Mouse (Mus musculus): Measurements from ENCODE around the gene Gm5901. TPM values are rescaled to one million over a fixed set of nuclear protein-coding genes. Genes with fewer than 3 reads are reported as not detected.

Gene Gm5901
- polyA plus RNA-seq, 1 experiment, result not detected

DNA sequence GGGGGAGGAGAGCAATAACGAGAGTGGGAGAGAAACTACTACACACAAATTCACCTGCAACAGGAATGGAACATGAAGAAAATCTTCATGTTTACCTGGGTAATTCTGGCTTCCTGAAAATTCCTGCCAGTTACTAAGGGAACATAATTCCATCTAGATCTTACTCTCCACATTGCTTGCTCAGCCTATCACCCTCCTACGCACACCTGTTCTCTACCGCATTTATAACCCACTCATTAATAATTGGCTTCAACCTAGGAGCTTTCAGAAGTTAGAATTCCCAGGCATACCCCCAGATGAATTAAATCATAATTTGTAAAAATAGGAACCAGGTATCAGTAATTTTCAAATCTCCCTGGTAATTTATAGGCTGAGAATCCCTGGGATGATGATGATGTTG, 862 bp upstream of the Gm5901 start:
- Histone ChIP-seq H3K79me3 (ENCODE audit: low read depth) (no peaks in the 10 kb centered on the region), H3K27me3 (ENCODE audit: control insufficient read depth, insufficient read depth, insufficient read length) (no peaks in the 10 kb centered on the region), H3K4me3 (ENCODE audit: insufficient read depth, poor library complexity, severe bottlenecking) (no peak overlapping the region), H3K36me3 (ENCODE audit: control insufficient read depth, insufficient read depth) (peaks cover 5% of the 10 kb centered on the region), H3K79me2 (ENCODE audit: control insufficient read depth, insufficient read depth) (no peaks in the 10 kb centered on the region), H3ac (ENCODE audit: control insufficient read depth, insufficient read length, low read depth) (no peak overlapping the region)
- no peak for TF ChIP-seq CEBPB (IDR thresholded peaks at IDR 0.05; ENCODE audit: low read depth)
- TF ChIP-seq MYOG (IDR thresholded peaks at IDR 0.05; ENCODE audit: control insufficient read depth, extremely low read depth, insufficient read length), result no peak
- TF ChIP-seq MAX (IDR thresholded peaks at IDR 0.05), result no peak
- TF ChIP-seq USF1 (IDR thresholded peaks at IDR 0.05; ENCODE audit: low read depth), result no peak

DNA sequence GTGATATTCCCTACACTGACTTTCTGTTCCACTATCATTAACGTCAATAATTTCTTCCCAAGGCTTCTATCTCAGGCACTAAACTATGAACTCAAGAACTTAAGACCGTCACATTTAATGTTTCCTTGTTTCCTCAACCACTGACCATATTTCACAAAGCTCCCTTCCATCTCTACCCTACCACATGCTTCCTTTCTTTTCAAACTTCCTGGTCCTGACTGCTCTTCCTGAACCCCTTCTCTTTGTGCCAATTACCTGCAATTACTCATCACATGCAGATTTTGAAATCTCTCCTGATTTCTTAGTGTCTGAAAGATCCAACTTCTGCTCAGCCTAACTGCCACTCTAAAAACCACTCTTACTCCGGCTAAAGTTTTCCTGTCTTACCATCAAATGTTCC, 5.5 kb downstream of the Gm5901 start:
- H3K4me3 ChIP-seq (ENCODE audit: insufficient read depth, poor library complexity, severe bottlenecking), result no peak overlapping the region
- no peaks in the 10 kb centered on the region for H3K79me3 ChIP-seq (ENCODE audit: low read depth)
- TF ChIP-seq MYOD1 (IDR thresholded peaks at IDR 0.05; ENCODE audit: control insufficient read depth, insufficient read length, low read depth) (no peak), CEBPB (IDR thresholded peaks at IDR 0.05; ENCODE audit: low read depth) (no peak), FOSL1 (IDR thresholded peaks at IDR 0.05; ENCODE audit: insufficient read depth, low read length, poor library complexity, severe bottlenecking) (no peak), MAX (IDR thresholded peaks at IDR 0.05) (no peak), MYOG (IDR thresholded peaks at IDR 0.05; ENCODE audit: control insufficient read depth, extremely low read depth, insufficient read length) (no peak), CTCF (IDR thresholded peaks at IDR 0.05; ENCODE audit: control insufficient read depth, insufficient read depth, insufficient read length) (no peak), USF1 (IDR thresholded peaks at IDR 0.05; ENCODE audit: low read depth) (no peak)
- H3ac ChIP-seq (ENCODE audit: control insufficient read depth, insufficient read length, low read depth), result no peak overlapping the region
- no peaks in the 10 kb centered on the region for H3K27me3 ChIP-seq (ENCODE audit: control insufficient read depth, insufficient read depth, insufficient read length)
- no peaks in the 10 kb centered on the region for H3K79me2 ChIP-seq (ENCODE audit: control insufficient read depth, insufficient read depth)
- H3K36me3 ChIP-seq (ENCODE audit: control insufficient read depth, insufficient read depth), result peaks cover 31% of the 10 kb centered on the region

- H3K79me3 ChIP-seq (ENCODE audit: low read depth), result no peaks in the 10 kb centered on the region
- no peaks in the 10 kb centered on the region for H3K79me2 ChIP-seq (ENCODE audit: control insufficient read depth, insufficient read depth)
- no peaks in the 10 kb centered on the region for H3K27me3 ChIP-seq (ENCODE audit: control insufficient read depth, insufficient read depth, insufficient read length)
- H3K36me3 ChIP-seq (ENCODE audit: control insufficient read depth, insufficient read depth), result peaks cover 50% of the 10 kb centered on the region
- H3K4me3 ChIP-seq (ENCODE audit: insufficient read depth, poor library complexity, severe bottlenecking), result no peak overlapping the region
- TF ChIP-seq CTCF (IDR thresholded peaks at IDR 0.05; ENCODE audit: control insufficient read depth, insufficient read depth, insufficient read length) (no peak), FOSL1 (IDR thresholded peaks at IDR 0.05; ENCODE audit: insufficient read depth, low read length, poor library complexity, severe bottlenecking) (no peak), MAX (IDR thresholded peaks at IDR 0.05) (no peak), USF1 (IDR thresholded peaks at IDR 0.05; ENCODE audit: low read depth) (no peak), CEBPB (IDR thresholded peaks at IDR 0.05; ENCODE audit: low read depth) (no peak), MYOG (IDR thresholded peaks at IDR 0.05; ENCODE audit: control insufficient read depth, extremely low read depth, insufficient read length) (no peak), MYOD1 (IDR thresholded peaks at IDR 0.05; ENCODE audit: control insufficient read depth, insufficient read length, low read depth) (no peak)
- H3ac ChIP-seq (ENCODE audit: control insufficient read depth, insufficient read length, low read depth), result no peak overlapping the region
Measured at GRCm38 (mm10) chr7:105387696-105388095, 12.9 kb downstream of the Gm5901 start.

DNA sequence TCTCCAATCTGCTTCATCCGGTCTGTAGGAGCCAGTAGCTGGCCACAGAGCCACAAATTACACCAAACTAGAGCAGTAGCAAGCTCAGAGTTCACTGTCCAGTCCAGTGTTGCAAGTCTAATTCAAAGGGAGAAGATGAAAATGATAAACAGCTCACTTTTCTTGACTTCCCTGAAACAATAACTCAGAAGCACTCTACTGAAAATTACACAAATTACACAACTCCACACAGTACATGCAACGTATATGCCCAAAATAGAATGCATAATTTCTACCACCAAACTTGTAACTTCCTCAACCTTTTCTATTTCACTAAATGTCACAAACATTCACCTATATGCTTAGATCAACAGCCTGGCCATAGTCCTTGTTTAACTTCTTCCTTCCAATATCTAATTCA, 15.4 kb downstream of the Gm5901 start:
- peaks cover 33% of the 10 kb centered on the region for H3K36me3 ChIP-seq (ENCODE audit: control insufficient read depth, insufficient read depth)
- no peaks in the 10 kb centered on the region for H3K27me3 ChIP-seq (ENCODE audit: control insufficient read depth, insufficient read depth, insufficient read length)
- no peaks in the 10 kb centered on the region for H3K79me3 ChIP-seq (ENCODE audit: low read depth)
- H3ac ChIP-seq (ENCODE audit: control insufficient read depth, insufficient read length, low read depth), result no peak overlapping the region
- H3K4me3 ChIP-seq (ENCODE audit: insufficient read depth, poor library complexity, severe bottlenecking), result no peak overlapping the region
- H3K79me2 ChIP-seq (ENCODE audit: control insufficient read depth, insufficient read depth), result no peaks in the 10 kb centered on the region
- TF ChIP-seq CTCF (IDR thresholded peaks at IDR 0.05; ENCODE audit: control insufficient read depth, insufficient read depth, insufficient read length) (no peak), FOSL1 (IDR thresholded peaks at IDR 0.05; ENCODE audit: insufficient read depth, low read length, poor library complexity, severe bottlenecking) (no peak), CEBPB (IDR thresholded peaks at IDR 0.05; ENCODE audit: low read depth) (no peak), MAX (IDR thresholded peaks at IDR 0.05) (no peak), MYOG (IDR thresholded peaks at IDR 0.05; ENCODE audit: control insufficient read depth, extremely low read depth, insufficient read length) (no peak), MYOD1 (IDR thresholded peaks at IDR 0.05; ENCODE audit: control insufficient read depth, insufficient read length, low read depth) (no peak), USF1 (IDR thresholded peaks at IDR 0.05; ENCODE audit: low read depth) (no peak)

DNA sequence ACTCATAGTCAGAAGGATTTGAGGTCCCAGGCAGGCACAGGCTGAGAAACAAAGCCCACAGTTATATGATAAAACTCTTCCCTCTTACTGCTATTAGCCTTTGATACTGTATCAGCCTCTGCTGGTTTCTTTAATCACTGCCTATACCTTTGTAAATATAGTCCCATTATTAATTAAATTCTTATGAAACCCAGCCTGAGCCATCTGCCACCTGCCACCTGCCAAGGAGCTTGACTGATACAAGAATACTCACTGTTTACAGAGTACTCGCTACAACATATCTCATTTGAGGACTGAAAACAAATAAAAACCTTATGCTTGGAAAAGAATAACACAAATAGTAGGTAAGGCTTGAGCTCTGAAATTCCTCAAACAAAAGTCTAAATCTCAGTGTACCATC, 19.8 kb downstream of the Gm5901 start:
- Histone ChIP-seq H3ac (ENCODE audit: control insufficient read depth, insufficient read length, low read depth) (no peak overlapping the region), H3K79me2 (ENCODE audit: control insufficient read depth, insufficient read depth) (peaks cover 28% of the 10 kb centered on the region), H3K27me3 (ENCODE audit: control insufficient read depth, insufficient read depth, insufficient read length) (no peaks in the 10 kb centered on the region), H3K4me3 (ENCODE audit: insufficient read depth, poor library complexity, severe bottlenecking) (no peak overlapping the region), H3K36me3 (ENCODE audit: control insufficient read depth, insufficient read depth) (peaks cover 15% of the 10 kb centered on the region), H3K79me3 (ENCODE audit: low read depth) (peaks cover 9% of the 10 kb centered on the region)
- TF ChIP-seq MYOG (IDR thresholded peaks at IDR 0.05; ENCODE audit: control insufficient read depth, extremely low read depth, insufficient read length) (no peak), CEBPB (IDR thresholded peaks at IDR 0.05; ENCODE audit: low read depth) (no peak), CTCF (IDR thresholded peaks at IDR 0.05; ENCODE audit: control insufficient read depth, insufficient read depth, insufficient read length) (no peak), FOSL1 (IDR thresholded peaks at IDR 0.05; ENCODE audit: insufficient read depth, low read length, poor library complexity, severe bottlenecking) (no peak), USF1 (IDR thresholded peaks at IDR 0.05; ENCODE audit: low read depth) (no peak), MYOD1 (IDR thresholded peaks at IDR 0.05; ENCODE audit: control insufficient read depth, insufficient read length, low read depth) (no peak), MAX (IDR thresholded peaks at IDR 0.05) (no peak)

DNA sequence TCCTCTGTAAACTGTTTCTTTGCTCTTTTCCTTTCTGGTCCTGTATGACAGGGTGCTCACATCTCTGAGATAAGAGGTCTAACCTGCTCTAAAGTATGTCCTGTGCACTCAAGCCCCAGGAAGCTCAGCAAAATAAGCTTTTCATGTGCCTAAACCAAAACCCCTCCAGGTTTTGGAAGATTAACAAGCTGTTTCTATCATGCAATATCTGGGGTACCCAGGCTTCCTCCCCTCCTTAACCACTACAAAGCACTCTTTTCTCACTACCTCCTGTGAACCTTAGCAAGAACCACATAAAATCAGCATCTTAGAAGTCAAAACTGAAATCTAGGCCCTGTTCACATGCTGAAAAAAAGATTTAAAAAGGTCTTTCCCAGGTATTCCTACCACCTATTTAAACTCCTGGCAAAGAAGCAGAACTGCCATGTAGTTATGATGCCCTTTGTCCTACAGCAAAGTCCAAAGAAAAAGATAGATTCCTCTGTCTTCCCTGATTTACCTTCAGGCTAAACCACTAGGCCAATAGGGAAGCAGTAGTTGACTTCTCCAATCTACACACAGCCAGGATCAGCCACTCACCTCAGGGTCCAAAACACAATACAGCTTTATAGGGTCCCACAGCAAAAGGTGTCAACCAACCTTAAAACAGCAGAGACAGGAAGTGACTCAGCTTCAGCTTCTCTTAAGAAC, 20.4 kb downstream of the Gm5901 start:
- TF ChIP-seq MYOG (IDR thresholded peaks at IDR 0.05; ENCODE audit: control insufficient read depth, extremely low read depth, insufficient read length), result no peak
- TF ChIP-seq MYOD1 (IDR thresholded peaks at IDR 0.05; ENCODE audit: control insufficient read depth, insufficient read length, low read depth), result no peak
- no peak for TF ChIP-seq CEBPB (IDR thresholded peaks at IDR 0.05; ENCODE audit: low read depth)
- no peak for TF ChIP-seq CTCF (IDR thresholded peaks at IDR 0.05; ENCODE audit: control insufficient read depth, insufficient read depth, insufficient read length)
- no peak for TF ChIP-seq FOSL1 (IDR thresholded peaks at IDR 0.05; ENCODE audit: insufficient read depth, low read length, poor library complexity, severe bottlenecking)
- Histone ChIP-seq H3ac (ENCODE audit: control insufficient read depth, insufficient read length, low read depth) (no peak overlapping the region), H3K27me3 (ENCODE audit: control insufficient read depth, insufficient read depth, insufficient read length) (no peaks in the 10 kb centered on the region), H3K79me3 (ENCODE audit: low read depth) (peaks cover 9% of the 10 kb centered on the region), H3K79me2 (ENCODE audit: control insufficient read depth, insufficient read depth) (peaks cover 29% of the 10 kb centered on the region), H3K4me3 (ENCODE audit: insufficient read depth, poor library complexity, severe bottlenecking) (no peak overlapping the region), H3K36me3 (ENCODE audit: control insufficient read depth, insufficient read depth) (peaks cover 11% of the 10 kb centered on the region)

All from C2C12 (cell line).